Mouse (Mus musculus) liver, adult 2 months (tissue): ENCODE measurements at regions not wholly inside any gene's neighbourhood (a gene's known extent, or its start where the extent isn't known, plus 50 kb on each side); places are given as distances from the start of the nearest gene placed in this dataset.

ENCODE experiments used
- CTCF ChIP-seq: fragments of 200-500 bp; IDR thresholded peaks from 2 replicates; pipeline ENCODE4 v1.5.1; 2011; ENCODE audit warnings: low read depth, low read length, control low read depth
- POLR2A ChIP-seq: fragments of 200-500 bp; IDR thresholded peaks from 2 replicates; pipeline ENCODE4 v1.6.1; 2011; ENCODE audit warnings: low read length, control low read depth; ENCODE audit not compliant: insufficient read depth; ENCODE audit errors: extremely low read depth

GRCm38 (mm10) chr15:25276227-25276626, 137.3 kb downstream of the Basp1 start:
- TF ChIP-seq CTCF (no peak), POLR2A (no peak)
